Mouse (Mus musculus) forebrain, embryonic 15.5 days (tissue): ENCODE measurements around the gene Bsn. TPM values are rescaled to one million over a fixed set of nuclear protein-coding genes. Genes with fewer than 3 reads are reported as not detected.
A peak's percentile ranks its signal among the peaks of the same experiment; 100 is the strongest.

Source experiments
- ATAC-seq: fragments of 200-750 bp; cut with Nextera tagmentation; replicated peaks from 2 replicates; pipeline ENCODE4 v1.8.0; 2017; ENCODE audit warnings: mild to moderate bottlenecking, moderate TSS enrichment, moderate library complexity
- H3K27ac ChIP-seq: fragments of 300-500 bp; sonication (generic); replicated peaks from 2 replicates; pipeline ENCODE4 v1.5.1; 2015; ENCODE audit warnings: mild to moderate bottlenecking, inconsistent platforms
- H3K27me3 ChIP-seq: fragments of 300-500 bp; sonication (generic); 2 replicates; pipeline ENCODE4 v1.6.1; 2015; ENCODE audit warnings: inconsistent platforms
- H3K36me3 ChIP-seq: fragments of 300-500 bp; sonication (generic); 2 replicates; pipeline ENCODE4 v1.6.1; 2015; ENCODE audit warnings: mild to moderate bottlenecking, inconsistent platforms
- H3K4me1 ChIP-seq: fragments of 300-500 bp; sonication (generic); 2 replicates; pipeline ENCODE4 v1.6.1; 2015; ENCODE audit warnings: inconsistent platforms
- H3K4me2 ChIP-seq: fragments of 300-500 bp; sonication (generic); replicated peaks from 2 replicates; pipeline ENCODE4 v1.6.1; 2015; ENCODE audit warnings: mild to moderate bottlenecking, inconsistent platforms
- H3K4me3 ChIP-seq: fragments of 300-500 bp; sonication (generic); 2 replicates; pipeline ENCODE4 v1.5.1; 2015; ENCODE audit warnings: mild to moderate bottlenecking, inconsistent platforms
- H3K9ac ChIP-seq: fragments of 300-500 bp; sonication (generic); replicated peaks from 2 replicates; pipeline ENCODE4 v1.6.1; 2015; ENCODE audit warnings: mild to moderate bottlenecking, inconsistent platforms
- H3K9me3 ChIP-seq: fragments of 300-500 bp; sonication (generic); 2 replicates; pipeline ENCODE4 v1.6.1; 2016; ENCODE audit warnings: inconsistent platforms
- WGBS: fragments of 180-500 bp; shearing (Covaris S2); methylation state at CpG from one replicate; pipeline ENCODE4 v1.1.7; 2015; ENCODE audit warnings: mixed read lengths; 5-methylcytosine and 5-hydroxymethylcytosine counted together
- polyA plus RNA-seq: library from polyadenylated mRNA; unstranded; fragments of >200 nt; fragmentation: Nextera tagmentation; extraction: Ambion mirVana; gene quantifications from 2 replicates; pipeline ENCODE4 v1.2.1, GENCODE M21; 2015

Gene Bsn
- polyA plus RNA-seq, 1 experiment from 2014 or later = 7.3 TPM

GRCm38 (mm10) chr9:108219766-108220379 lies 29.7 kb upstream of the Bsn start:
- no peak overlapping the region for H3K4me2 ChIP-seq
- ATAC-seq = no peak
- H3K36me3 ChIP-seq = peaks cover 10% of the 10 kb centered on the region; the same call in 1 of the 2 replicates
- H3K9ac ChIP-seq = no peak overlapping the region
- WGBS = 90% methylated on average over 12 of the region's 12 CpGs
- H3K4me3 ChIP-seq = no peak overlapping the region
- H3K27ac ChIP-seq = no peak overlapping the region
- H3K4me1 ChIP-seq = no peaks in the 10 kb centered on the region
- no peaks in the 10 kb centered on the region for H3K27me3 ChIP-seq
- H3K9me3 ChIP-seq = no peaks in the 10 kb centered on the region

- WGBS = 78% methylated on average over 11 of the region's 11 CpGs
- Histone ChIP-seq H3K36me3 (peaks cover 10% of the 10 kb centered on the region; the same call in 1 of the 2 replicates), H3K4me1 (peaks cover 9% of the 10 kb centered on the region), H3K27ac (no peak overlapping the region), H3K4me2 (no peak overlapping the region), H3K4me3 (no peak overlapping the region), H3K9ac (no peak overlapping the region), H3K9me3 (no peaks in the 10 kb centered on the region), H3K27me3 (no peaks in the 10 kb centered on the region)
- ATAC-seq = no peak
These were observed 27.9 kb upstream of the Bsn start for GRCm38 (mm10) chr9:108217936-108218543.

- WGBS = 95% methylated on average over 3 of the region's 3 CpGs
- Histone ChIP-seq H3K9ac (no peak overlapping the region), H3K4me2 (no peak overlapping the region), H3K9me3 (no peaks in the 10 kb centered on the region), H3K36me3 (peaks cover 10% of the 10 kb centered on the region; the same call in 1 of the 2 replicates), H3K27me3 (no peaks in the 10 kb centered on the region), H3K4me3 (no peak overlapping the region), H3K27ac (no peak overlapping the region), H3K4me1 (peaks cover 14% of the 10 kb centered on the region)
- ATAC-seq = no peak
These were observed 27.2 kb upstream of the Bsn start for GRCm38 (mm10) chr9:108217406-108217805.

GRCm38 (mm10) chr9:108213105-108213504 lies 22.9 kb upstream of the Bsn start:
- 2% methylated on average over 7 of the region's 7 CpGs for WGBS
- peak; percentile 61; the same call in 1 of the 2 replicates for ATAC-seq
- Histone ChIP-seq H3K27ac (peak overlapping the region; percentile 72), H3K9me3 (no peaks in the 10 kb centered on the region), H3K9ac (peak overlapping the region; percentile 1; the same call in 1 of the 2 replicates), H3K4me3 (no peak overlapping the region), H3K4me1 (peaks cover 14% of the 10 kb centered on the region), H3K36me3 (peaks cover 23% of the 10 kb centered on the region), H3K4me2 (no peak overlapping the region), H3K27me3 (no peaks in the 10 kb centered on the region)

- Histone ChIP-seq H3K27ac (0 out of 2 replicates have a peak overlapping the region, but pooled peaks have one; percentile 72), H3K9ac (no peak overlapping the region), H3K4me1 (peaks cover 14% of the 10 kb centered on the region), H3K4me2 (no peak overlapping the region), H3K4me3 (no peak overlapping the region), H3K9me3 (no peaks in the 10 kb centered on the region), H3K27me3 (no peaks in the 10 kb centered on the region), H3K36me3 (peaks cover 24% of the 10 kb centered on the region)
- no peak for ATAC-seq
- WGBS = 89% methylated on average over 2 of the region's 2 CpGs
These were observed 22.2 kb upstream of the Bsn start for GRCm38 (mm10) chr9:108212426-108212825.

- peaks cover 30% of the 10 kb centered on the region for H3K36me3 ChIP-seq
- 69% methylated on average over 3 of the region's 3 CpGs for WGBS
- H3K9ac ChIP-seq = no peak overlapping the region
- ATAC-seq = no peak
- no peak overlapping the region for H3K4me2 ChIP-seq
- no peaks in the 10 kb centered on the region for H3K27me3 ChIP-seq
- H3K4me1 ChIP-seq = peaks cover 21% of the 10 kb centered on the region
- H3K4me3 ChIP-seq = no peak overlapping the region
- H3K9me3 ChIP-seq = no peaks in the 10 kb centered on the region
- peak overlapping the region; percentile 51 for H3K27ac ChIP-seq
These were observed 15.4 kb upstream of the Bsn start for GRCm38 (mm10) chr9:108205571-108205901.

GRCm38 (mm10) chr9:108204884-108205570 lies 14.8 kb upstream of the Bsn start:
- ATAC-seq = 0 out of 2 replicates have a peak, but pooled peaks have one; percentile 33
- Histone ChIP-seq H3K27ac (peak overlapping the region; percentile 51), H3K4me3 (no peak overlapping the region), H3K36me3 (peaks cover 30% of the 10 kb centered on the region), H3K4me1 (peaks cover 24% of the 10 kb centered on the region), H3K4me2 (no peak overlapping the region), H3K9me3 (no peaks in the 10 kb centered on the region), H3K27me3 (no peaks in the 10 kb centered on the region), H3K9ac (no peak overlapping the region)
- WGBS = 40% methylated on average over 8 of the region's 8 CpGs

GRCm38 (mm10) chr9:108203015-108203414 lies 12.8 kb upstream of the Bsn start:
- Histone ChIP-seq H3K4me1 (peaks cover 24% of the 10 kb centered on the region), H3K27ac (0 out of 2 replicates have a peak overlapping the region, but pooled peaks have one; percentile 16), H3K9me3 (no peaks in the 10 kb centered on the region), H3K4me3 (no peak overlapping the region), H3K9ac (no peak overlapping the region), H3K4me2 (no peak overlapping the region), H3K27me3 (no peaks in the 10 kb centered on the region), H3K36me3 (peaks cover 14% of the 10 kb centered on the region)
- WGBS = 41% methylated on average over 13 of the region's 13 CpGs
- no peak for ATAC-seq

GRCm38 (mm10) chr9:108202169-108202568 lies 12.0 kb upstream of the Bsn start:
- no peaks in the 10 kb centered on the region for H3K9me3 ChIP-seq
- no peak overlapping the region for H3K4me2 ChIP-seq
- peaks cover 28% of the 10 kb centered on the region for H3K4me1 ChIP-seq
- H3K36me3 ChIP-seq = peaks cover 5% of the 10 kb centered on the region
- ATAC-seq = no peak
- no peaks in the 10 kb centered on the region for H3K27me3 ChIP-seq
- no peak overlapping the region for H3K27ac ChIP-seq
- H3K4me3 ChIP-seq = no peak overlapping the region
- no peak overlapping the region for H3K9ac ChIP-seq
- WGBS = 99% methylated on average over 2 of the region's 2 CpGs

GRCm38 (mm10) chr9:108201160-108201559 lies 11.0 kb upstream of the Bsn start:
- 0% methylated on average over 13 of the region's 13 CpGs for WGBS
- Histone ChIP-seq H3K4me1 (peaks cover 34% of the 10 kb centered on the region), H3K36me3 (0 out of 2 replicates have a peak, but pooled peaks cover 2% of the 10 kb centered on the region), H3K4me2 (peak overlapping the region; percentile 43), H3K9me3 (no peaks in the 10 kb centered on the region), H3K27me3 (no peaks in the 10 kb centered on the region), H3K4me3 (peak overlapping the region; percentile 23), H3K9ac (peak overlapping the region; percentile 26; the same call in 1 of the 2 replicates), H3K27ac (no peak overlapping the region)
- ATAC-seq = peak; percentile 87

GRCm38 (mm10) chr9:108198621-108199020 lies 8.4 kb upstream of the Bsn start:
- peaks cover 19% of the 10 kb centered on the region for H3K4me1 ChIP-seq
- no peak overlapping the region for H3K9ac ChIP-seq
- no peaks in the 10 kb centered on the region for H3K36me3 ChIP-seq
- 59% methylated on average over 4 of the region's 4 CpGs for WGBS
- H3K27ac ChIP-seq = no peak overlapping the region
- ATAC-seq = no peak
- H3K9me3 ChIP-seq = no peaks in the 10 kb centered on the region
- no peak overlapping the region for H3K4me2 ChIP-seq
- no peaks in the 10 kb centered on the region for H3K27me3 ChIP-seq
- H3K4me3 ChIP-seq = no peak overlapping the region
